Mouse (Mus musculus) heart, adult 2 months (tissue): ENCODE data around the gene Pole3. TPM values are rescaled to one million over a fixed set of nuclear protein-coding genes. Genes with fewer than 3 reads are reported as not detected.

ENCODE experiments used
- DNase-seq, 2 experiments: peaks; one replicate each; pipeline ENCODE4 v3.0.0; 2021
- H3K27ac ChIP-seq: fragments of 200-600 bp; 2 replicates; pipeline ENCODE4 v1.8.1; 2022
- H3K27me3 ChIP-seq: fragments of 200-500 bp; 2 replicates; pipeline ENCODE4 v1.6.1; 2012; ENCODE audit warnings: mild to moderate bottlenecking, low read length, inconsistent platforms, mixed read lengths; ENCODE audit not compliant: control insufficient read depth, insufficient read depth
- H3K36me3 ChIP-seq: fragments of 200-500 bp; 2 replicates; pipeline ENCODE4 v1.6.1; 2012; ENCODE audit warnings: low read length, inconsistent platforms; ENCODE audit not compliant: control insufficient read depth, insufficient read depth
- H3K4me1 ChIP-seq: fragments of 200-500 bp; 2 replicates; pipeline ENCODE4 v1.6.1; 2011; ENCODE audit warnings: low read length; ENCODE audit not compliant: control insufficient read depth, insufficient read depth
- H3K4me3 ChIP-seq: fragments of 200-600 bp; 2 replicates; pipeline ENCODE4 v1.8.1; 2022
- H3K79me2 ChIP-seq: fragments of 200-500 bp; replicated peaks from 2 replicates; pipeline ENCODE4 v1.6.1; 2012; ENCODE audit warnings: mild to moderate bottlenecking, inconsistent platforms, low read length, moderate library complexity, mixed read lengths; ENCODE audit not compliant: control insufficient read depth, insufficient read depth
- H3K9ac ChIP-seq: fragments of 200-500 bp; 2 replicates; pipeline ENCODE4 v1.6.1; 2012; ENCODE audit warnings: low read depth, mild to moderate bottlenecking, control low read depth, inconsistent platforms, low read length, mixed read lengths
- EP300 ChIP-seq: fragments of 200-500 bp; IDR thresholded peaks from 2 replicates; pipeline ENCODE4 v1.6.1; 2011; ENCODE audit warnings: low read depth, low read length, control low read depth; ENCODE audit not compliant: insufficient read depth
- WGBS: fragments of 180-500 bp; shearing (Covaris S2); methylation state at CpG from one replicate; pipeline ENCODE4 v1.1.7; 2018; 5-methylcytosine and 5-hydroxymethylcytosine counted together
- intact Hi-C: fragments of 180-260 bp; cut with DNase I; formaldehyde crosslinking; loops from one replicate; pipeline ENCODE4 v1.15.1; 2025
- polyA plus RNA-seq: library from polyadenylated mRNA; depleted of rRNA; stranded (reverse); fragments of >200 nt; gene quantifications from 2 replicates; pipeline ENCODE4 v1.2.3, GENCODE M21; 2012; rRNA removed
- total RNA-seq, 2 experiments: library from RNA; stranded (reverse); gene quantifications; 2 replicates each; pipeline ENCODE4 v1.2.3; 2021

The Pole3 gene
- total and polyA plus RNA-seq, 3 experiments = 10.5 to 19.1 (median 16.1) TPM

DNA sequence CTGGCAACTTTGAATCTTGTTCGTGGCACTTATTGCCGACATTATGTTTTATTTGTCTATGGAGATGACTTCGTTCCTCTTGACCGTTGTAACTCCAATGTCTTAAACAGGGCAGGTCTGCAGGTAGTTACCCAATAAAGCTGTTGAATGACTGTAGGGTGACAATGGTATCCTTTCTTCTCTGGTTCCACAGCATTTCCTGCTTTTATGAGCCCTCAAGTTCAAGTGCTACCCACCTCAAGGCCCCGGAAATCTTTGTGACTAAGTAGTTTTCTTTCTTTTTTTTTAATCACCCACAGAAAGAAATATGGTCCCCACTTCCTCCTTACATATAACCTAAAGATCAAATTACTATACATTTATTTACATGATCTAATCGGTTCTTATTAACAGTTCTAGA is 49.1 kb downstream of the Pole3 start:
- intact Hi-C loops = no loop called here

GRCm38 (mm10) chr4:62475131-62475530 is 49.7 kb downstream of the Pole3 start:
- WGBS = 78% methylated on average over 2 of the region's 2 CpGs
- Histone ChIP-seq H3K4me3 (no peak overlapping the region), H3K79me2 (no peaks in the 10 kb centered on the region), H3K36me3 (peaks cover 4% of the 10 kb centered on the region; the same call in 1 of the 2 replicates), H3K4me1 (peaks cover 5% of the 10 kb centered on the region), H3K27me3 (no peaks in the 10 kb centered on the region), H3K9ac (no peak overlapping the region), H3K27ac (no peak overlapping the region)
- no peak for TF ChIP-seq EP300
- intact Hi-C loops = no loop called here
- DNase-seq = no peak

More for the DNA sequence above, 49.1 kb downstream of the Pole3 start:
- no peak overlapping the region for H3K4me3 ChIP-seq
- peaks cover 4% of the 10 kb centered on the region; the same call in 1 of the 2 replicates for H3K36me3 ChIP-seq
- H3K79me2 ChIP-seq = no peaks in the 10 kb centered on the region
- no peak for TF ChIP-seq EP300
- no peaks in the 10 kb centered on the region for H3K27me3 ChIP-seq
- no peak overlapping the region for H3K9ac ChIP-seq
- no peak overlapping the region for H3K27ac ChIP-seq
- WGBS = 84% methylated on average over 6 of the region's 6 CpGs
- peaks cover 3% of the 10 kb centered on the region for H3K4me1 ChIP-seq
- DNase-seq = no peak

Other genes with a start within 250 kb of the Pole3 start
- gene Fkbp15, start 164.5 kb downstream of the Pole3 start, total RNA-seq = 10 to 100 TPM; 16.6 to 19.6 TPM
- gene Fkbp15, start 164.5 kb downstream of the Pole3 start, polyA plus RNA-seq = 14.7 and 19.4 TPM in 2 replicates
- gene Slc31a1, start 164.3 kb downstream of the Pole3 start, total RNA-seq = 10 to 100 TPM; 17.4 to 19.1 TPM
- 14.8 and 25.5 TPM in 2 replicates for gene Slc31a1, start 164.3 kb downstream of the Pole3 start, polyA plus RNA-seq
- 10 to 100 TPM; 44.6 to 47.7 TPM for gene Cdc26, start 116.4 kb downstream of the Pole3 start, total RNA-seq
- gene Cdc26, start 116.4 kb downstream of the Pole3 start, polyA plus RNA-seq = 23.8 and 49.8 TPM in 2 replicates
- 1 to 10 TPM; 9.9 TPM for gene Prpf4, start 116.3 kb downstream of the Pole3 start, total RNA-seq
- gene Prpf4, start 116.3 kb downstream of the Pole3 start, polyA plus RNA-seq = 7.4 and 11.3 TPM in 2 replicates
- gene Rnf183, start 89.8 kb downstream of the Pole3 start, total RNA-seq = not detected
- gene Rnf183, start 89.8 kb downstream of the Pole3 start, polyA plus RNA-seq = not detected in 2 replicates
- under 1 TPM; 0.20 to 0.57 TPM for gene Wdr31, start 54.2 kb downstream of the Pole3 start, total RNA-seq
- 0.35 and 0.50 TPM in 2 replicates for gene Wdr31, start 54.2 kb downstream of the Pole3 start, polyA plus RNA-seq
- gene Bspry, start 45.0 kb downstream of the Pole3 start, total RNA-seq = under 1 TPM; 0.09 to 0.13 TPM
- 0.41 and 1.2 TPM in 2 replicates for gene Bspry, start 45.0 kb downstream of the Pole3 start, polyA plus RNA-seq
- gene Hdhd3, start 21.6 kb downstream of the Pole3 start, total RNA-seq = 1 to 10 TPM; 3.9 to 4.0 TPM
- 9.0 and 11.2 TPM in 2 replicates for gene Hdhd3, start 21.6 kb downstream of the Pole3 start, polyA plus RNA-seq
- gene Alad, start 5.2 kb downstream of the Pole3 start, total RNA-seq = 10 to 100 TPM; 65.6 to 70.8 TPM
- gene Alad, start 5.2 kb downstream of the Pole3 start, polyA plus RNA-seq = 123 and 126 TPM in 2 replicates
- not detected for gene 4933430I17Rik, start 301 bp upstream of the Pole3 start, total RNA-seq
- not detected in 2 replicates for gene 4933430I17Rik, start 301 bp upstream of the Pole3 start, polyA plus RNA-seq
- 10 to 100 TPM; 23.5 to 33.7 TPM for gene Rgs3, start 34.8 kb upstream of the Pole3 start, total RNA-seq
- 48.1 and 49.4 TPM in 2 replicates for gene Rgs3, start 34.8 kb upstream of the Pole3 start, polyA plus RNA-seq